Mouse (Mus musculus): ENCODE results near the gene Fam83g.

DNA sequence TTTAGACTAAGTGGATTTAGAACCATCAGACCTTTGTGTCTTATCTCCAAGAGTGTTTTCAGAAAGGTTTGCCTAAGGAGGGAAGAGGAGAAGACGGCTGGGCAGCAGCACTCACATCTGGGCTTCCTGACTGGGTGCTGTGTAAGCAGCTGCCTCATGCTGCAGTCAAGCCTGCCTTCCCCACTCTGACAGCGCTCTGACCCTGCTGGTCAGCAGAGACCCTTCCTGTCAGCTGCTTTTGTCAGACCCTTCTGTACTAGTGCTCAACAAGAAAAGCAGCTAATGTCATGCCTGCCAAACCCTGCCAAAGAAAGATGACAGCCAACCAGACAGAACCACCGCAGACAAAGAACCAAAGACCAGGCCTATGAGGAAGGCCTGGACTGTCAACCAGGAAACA is 59.9 kb downstream of the Fam83g start:
- TF ChIP-seq CEBPB (IDR thresholded peaks at IDR 0.05; ENCODE audit: insufficient read depth, poor library complexity, severe bottlenecking) (no peak), POLR2A (IDR thresholded peaks at IDR 0.05; ENCODE audit: insufficient read length, low read depth) (no peak), E2F4 (IDR thresholded peaks at IDR 0.05; ENCODE audit: insufficient read depth) (no peak), USF1 (IDR thresholded peaks at IDR 0.05; ENCODE audit: low read depth) (no peak), MAX (IDR thresholded peaks at IDR 0.05; ENCODE audit: low read depth) (no peak), TCF3 (IDR thresholded peaks at IDR 0.05; ENCODE audit: insufficient read length, low read depth) (no peak), MYOD1 (IDR thresholded peaks at IDR 0.05; ENCODE audit: control insufficient read depth in 1 of 3, insufficient read length in 2 of 3, low read depth in 2 of 3) (no peak), MYOG (IDR thresholded peaks at IDR 0.05; ENCODE audit: control insufficient read depth in 1 of 3, insufficient read depth in 1 of 3, insufficient read length in 2 of 3, low read depth in 2 of 3) (no peak), POLR2AphosphoS2 (IDR thresholded peaks at IDR 0.05; ENCODE audit: insufficient read length, low read depth) (no peak), TCF12 (IDR thresholded peaks at IDR 0.05; ENCODE audit: insufficient read depth, poor library complexity, severe bottlenecking) (no peak)

Measured in myocyte (in vitro differentiated cells).